Mouse (Mus musculus): ENCODE measurements at regions not wholly inside any gene's neighbourhood (a gene's known extent, or its start where the extent isn't known, plus 50 kb on each side); places are given as distances from the start of the nearest gene placed in this dataset.
"Not testable (repeated sequence)": the region's sequence is repeated elsewhere in the genome, so short reads cannot be mapped to it uniquely, and the experiment has no call there.

DNA sequence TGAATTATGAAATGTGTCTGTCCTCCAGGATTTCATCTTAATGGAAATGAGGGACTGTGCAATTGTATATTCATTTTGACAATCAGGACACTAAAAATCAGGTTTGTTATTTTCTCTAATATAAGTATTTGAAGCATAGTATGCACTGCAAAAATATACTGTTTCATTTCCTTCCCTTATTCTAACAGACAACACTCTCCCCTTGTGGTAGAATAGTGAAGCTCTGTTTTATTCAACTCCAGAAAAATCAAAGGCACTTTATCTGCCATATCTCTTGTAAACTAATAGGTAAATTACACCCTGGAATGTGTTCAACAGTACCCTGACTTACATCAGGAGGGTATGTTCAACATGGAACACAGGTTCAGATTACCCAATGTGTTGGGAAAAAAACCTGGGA is 137.7 kb upstream of the Zfp960 start:
- no peak for DNase-seq (ENCODE audit: low spot score in 2 of 2)

DNA sequence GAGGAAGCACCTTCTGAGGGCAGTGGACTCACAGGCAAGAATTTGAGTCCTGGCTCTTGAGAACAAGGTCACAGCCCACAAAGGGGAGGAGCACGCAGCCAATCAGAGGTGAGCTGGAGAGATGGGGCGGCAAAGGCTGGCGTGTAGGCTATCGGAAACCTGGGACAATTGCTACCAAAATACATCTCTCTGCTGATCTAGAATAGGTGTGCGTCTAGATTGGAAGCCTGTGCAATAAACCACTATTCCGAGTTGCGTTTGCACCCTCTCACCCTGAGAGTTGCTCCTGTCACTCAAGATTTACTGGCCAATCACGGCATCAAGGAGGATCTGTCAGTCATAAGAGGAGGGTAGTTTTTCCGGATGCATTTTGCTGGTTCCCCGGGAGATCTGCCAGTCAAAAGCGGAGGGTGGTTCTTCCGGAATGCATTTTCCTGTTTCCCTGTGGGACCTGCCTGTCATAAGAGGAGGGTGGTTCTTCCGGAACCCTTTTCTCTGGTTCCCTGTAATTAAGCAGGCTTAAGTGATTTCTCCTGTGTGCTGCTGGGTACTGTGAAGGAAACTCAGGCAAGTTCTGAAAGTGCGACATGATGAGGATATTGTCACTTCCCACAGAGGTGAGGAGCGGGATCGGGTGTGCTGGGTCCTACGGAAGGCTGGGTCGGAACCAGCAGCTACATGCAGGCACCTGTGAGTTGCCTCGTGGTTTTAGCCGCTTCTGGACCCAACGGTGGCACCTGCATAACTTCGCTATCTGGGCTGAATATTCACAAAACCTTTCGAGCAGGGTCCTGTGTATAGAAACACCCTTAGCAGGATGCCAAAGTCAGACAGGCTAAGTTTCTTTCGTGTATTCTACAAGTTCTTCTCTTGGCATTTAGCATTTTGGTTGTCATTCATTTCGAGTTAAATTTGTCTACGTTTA is 112.6 kb upstream of the Zfp960 start:
- DNase-seq (ENCODE audit: low spot score in 2 of 2), result peak; percentile 87 to 92

DNA sequence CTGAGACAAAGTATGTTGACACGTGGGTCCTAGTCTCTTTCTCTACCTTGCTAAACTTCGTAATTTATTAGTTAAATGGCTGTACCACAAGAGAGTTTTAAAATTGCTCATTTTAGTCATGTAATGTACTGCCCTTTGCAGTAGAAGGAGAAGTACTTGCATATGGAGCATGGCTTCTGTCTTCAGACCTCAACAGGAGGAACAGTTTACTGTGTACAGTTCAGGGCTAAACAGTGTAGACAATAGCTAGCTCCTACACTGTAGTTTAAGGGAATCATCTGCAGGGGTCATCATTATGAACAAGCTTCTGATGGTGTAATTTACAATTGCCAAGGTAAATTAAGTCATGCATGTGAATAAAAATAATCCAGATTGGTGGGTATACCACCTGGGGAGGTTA is 111.8 kb upstream of the Zfp960 start:
- DNase-seq (ENCODE audit: low spot score in 2 of 2), result not testable (repeated sequence)

DNA sequence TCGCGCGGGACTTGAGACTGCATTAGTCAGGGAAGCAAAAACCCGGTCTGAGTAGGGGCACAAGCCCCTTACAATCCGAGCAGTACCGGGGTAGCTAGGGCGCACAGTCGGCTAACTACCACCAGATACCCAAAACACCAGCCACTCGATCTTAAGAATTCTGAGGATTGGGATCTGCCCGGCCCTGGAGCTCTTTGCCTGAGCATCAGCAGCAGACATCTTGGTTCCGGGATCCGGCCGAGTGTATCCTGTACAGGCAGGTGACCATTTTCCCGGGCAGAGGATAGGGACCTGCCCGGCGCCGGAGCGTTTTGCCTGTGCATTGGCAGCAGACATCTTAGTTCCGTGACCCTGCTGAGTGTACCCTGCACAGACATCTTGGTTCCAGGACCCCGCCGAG is 66.7 kb upstream of the Zfp960 start:
- not testable (repeated sequence) for DNase-seq (ENCODE audit: low spot score in 2 of 2)

DNA sequence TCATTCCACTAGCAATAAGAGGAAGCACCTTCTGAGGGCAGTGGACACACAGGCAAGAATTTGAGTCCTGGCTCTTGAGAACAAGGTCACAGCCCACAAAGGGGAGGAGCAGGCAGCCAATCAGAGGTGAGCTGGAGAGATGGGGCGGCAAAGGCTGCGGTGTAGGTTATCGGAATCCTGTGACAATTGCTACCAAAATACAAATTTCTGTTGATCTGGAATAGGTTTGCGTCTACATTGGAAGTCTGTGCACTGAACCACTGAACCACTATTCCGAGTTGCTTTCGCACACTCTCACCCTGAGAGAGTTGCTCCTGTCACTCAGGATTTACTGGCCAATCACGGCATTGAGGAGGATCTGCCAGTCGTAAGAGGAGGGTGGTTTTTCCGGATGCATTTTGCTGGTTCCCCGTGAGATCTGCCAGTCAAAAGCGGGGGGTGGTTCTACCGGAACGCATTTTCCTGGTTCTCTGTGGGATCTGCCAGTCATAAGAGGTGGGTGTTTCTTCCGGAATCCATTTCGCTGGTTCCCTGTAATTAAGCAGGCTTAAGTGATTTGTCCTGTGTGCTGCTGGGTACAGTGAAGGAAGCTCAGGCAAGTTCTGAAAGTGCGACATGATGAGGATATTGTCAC is 59.2 kb upstream of the Zfp960 start:
- peak; percentile 65 to 82 for DNase-seq (ENCODE audit: low spot score in 2 of 2)

DNA sequence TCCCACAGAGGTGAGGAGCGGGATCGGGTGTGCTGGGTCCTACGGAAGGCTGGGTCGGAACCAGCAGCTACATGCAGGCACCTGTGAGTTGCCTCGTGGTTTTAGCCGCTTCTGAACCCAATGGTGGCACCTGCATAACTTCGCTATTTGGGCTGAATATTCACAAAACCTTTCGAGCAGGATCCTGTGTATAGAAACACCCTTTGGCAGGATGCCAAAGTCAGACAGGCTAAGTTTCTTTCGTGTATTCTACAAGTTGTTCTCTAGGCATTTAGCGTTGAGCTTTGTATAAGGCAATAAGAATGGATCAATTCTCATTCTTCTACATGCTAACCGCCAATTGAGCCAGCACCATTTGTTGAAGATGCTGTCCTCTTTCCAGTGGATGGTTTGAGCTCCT is 58.6 kb upstream of the Zfp960 start:
- DNase-seq (ENCODE audit: low spot score in 2 of 2), result not testable (repeated sequence)

Measured in left cerebral cortex, adult 8-10 months (tissue).